11 mouse cellular contexts compared by ENCODE assay signal in the genomic region with DNA sequence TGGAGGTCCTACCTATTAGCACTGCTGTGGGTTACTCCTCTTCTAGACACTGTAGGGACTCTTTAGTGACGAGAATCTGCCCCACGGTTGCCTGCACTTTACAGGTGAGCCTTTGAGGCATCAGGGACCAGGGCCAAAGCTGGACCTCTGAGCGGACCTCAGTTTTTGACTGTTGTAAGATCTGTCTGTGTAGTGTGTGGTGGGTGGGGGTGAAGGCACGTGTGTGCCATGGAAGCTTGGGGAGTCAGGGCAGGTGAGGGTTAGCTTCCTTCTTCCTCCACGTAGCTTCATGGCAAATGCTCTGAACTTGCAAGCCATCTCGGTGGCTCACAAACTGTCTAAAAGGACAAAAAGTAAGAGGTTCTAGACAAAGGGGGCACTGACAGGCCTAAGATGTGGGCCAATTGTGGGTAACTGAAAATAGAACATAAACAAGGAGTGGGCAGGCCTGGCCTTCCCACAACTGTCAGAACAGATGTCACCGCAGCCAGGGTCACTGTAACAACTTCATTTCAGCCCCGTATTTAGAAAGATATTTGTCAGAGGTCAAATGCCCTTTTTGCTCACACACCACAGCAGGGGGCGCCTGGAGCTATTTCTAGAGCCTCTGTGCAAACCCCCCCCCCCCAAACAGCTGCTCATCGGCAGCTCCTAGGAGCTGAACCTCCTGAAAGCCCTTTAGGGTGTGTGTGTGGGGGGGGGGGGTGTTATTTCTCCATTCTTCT.
DNase-seq lines count a peak whose midpoint lies in the region; ATAC-seq lines count a peak whose summit lies in the region.
"Had no signal": no experiment of that assay in that cellular context is flagged by ENCODE, and none has a peak within 500 bp of the region (broad histone marks: within the 10 kb centered on the region; RNA-seq: fewer than 3 reads in every experiment).

No protein-coding gene starts in this region.

- H3K36me3 ChIP-seq in midbrain, embryonic 12.5 days = 0 out of 2 replicates have a peak, but pooled peaks cover 10% of the 10 kb centered on the region
- H3K36me3 ChIP-seq in midbrain, embryonic 15.5 days (replicated peaks) = no peaks in the 10 kb centered on the region
- 0 out of 2 replicates have a peak, but pooled peaks cover 5% of the 10 kb centered on the region for H3K36me3 ChIP-seq in embryonic facial prominence, embryonic 15.5 days
- H3K36me3 ChIP-seq: stomach, embryonic 15.5 days had no signal

- 0 out of 2 replicates have a peak, but pooled peaks have one; percentile 23 for ATAC-seq in midbrain, embryonic 12.5 days (ENCODE audit: low FRiP score, low read depth)
- ATAC-seq in midbrain, embryonic 15.5 days (replicated peaks) = no peak
- ATAC-seq in embryonic facial prominence, embryonic 15.5 days (ENCODE audit: insufficient number of reproducible peaks, low FRiP score, low TSS enrichment, low read depth) = no peak
- ATAC-seq: Patski had no signal

- no peaks in the 10 kb centered on the region for H3K9me3 ChIP-seq in midbrain, embryonic 12.5 days
- H3K9me3 ChIP-seq in midbrain, embryonic 15.5 days = no peaks in the 10 kb centered on the region
- no peaks in the 10 kb centered on the region for H3K9me3 ChIP-seq in embryonic facial prominence, embryonic 15.5 days (replicated peaks)
- H3K9me3 ChIP-seq: megakaryocyte, embryonic 14.5 days; stomach, embryonic 15.5 days had no signal

- H3K27ac ChIP-seq in midbrain, embryonic 12.5 days (replicated peaks) = no peak overlapping the region
- H3K27ac ChIP-seq in midbrain, embryonic 15.5 days = no peak overlapping the region
- H3K27ac ChIP-seq in embryonic facial prominence, embryonic 15.5 days (replicated peaks) = 0 out of 2 replicates have a peak overlapping the region, but pooled peaks have one; percentile 11
- H3K27ac ChIP-seq: stomach, embryonic 15.5 days had no signal

- H3K4me3 ChIP-seq in midbrain, embryonic 12.5 days = no peak overlapping the region
- no peak overlapping the region for H3K4me3 ChIP-seq in midbrain, embryonic 15.5 days
- no peak overlapping the region for H3K4me3 ChIP-seq in embryonic facial prominence, embryonic 15.5 days (replicated peaks)
- H3K4me3 ChIP-seq: megakaryocyte, embryonic 14.5 days; stomach, embryonic 15.5 days had no signal

- H3K4me2 ChIP-seq in midbrain, embryonic 12.5 days (replicated peaks) = no peak overlapping the region
- no peak overlapping the region for H3K4me2 ChIP-seq in midbrain, embryonic 15.5 days
- no peak overlapping the region for H3K4me2 ChIP-seq in embryonic facial prominence, embryonic 15.5 days (replicated peaks)
- H3K4me2 ChIP-seq: stomach, embryonic 15.5 days had no signal

- WGBS in midbrain, embryonic 12.5 days = 57% methylated on average over 10 of the region's 10 CpGs
- WGBS in midbrain, embryonic 15.5 days = 55% methylated on average over 10 of the region's 10 CpGs
- whole genome bisulfite sequencing in embryonic facial prominence, embryonic 15.5 days = 64% methylated on average over 10 of the region's 10 CpGs

- H3K27me3 ChIP-seq in midbrain, embryonic 12.5 days = no peaks in the 10 kb centered on the region
- H3K27me3 ChIP-seq in midbrain, embryonic 15.5 days (replicated peaks) = no peaks in the 10 kb centered on the region
- no peaks in the 10 kb centered on the region for H3K27me3 ChIP-seq in embryonic facial prominence, embryonic 15.5 days
- H3K27me3 ChIP-seq: megakaryocyte, embryonic 14.5 days; Patski; stomach, embryonic 15.5 days had no signal

- peaks cover 10% of the 10 kb centered on the region for H3K4me1 ChIP-seq in midbrain, embryonic 12.5 days
- peaks cover 10% of the 10 kb centered on the region for H3K4me1 ChIP-seq in midbrain, embryonic 15.5 days
- H3K4me1 ChIP-seq in embryonic facial prominence, embryonic 15.5 days = peaks cover 40% of the 10 kb centered on the region

- no peak overlapping the region for H3K9ac ChIP-seq in midbrain, embryonic 12.5 days (replicated peaks)
- no peak overlapping the region for H3K9ac ChIP-seq in midbrain, embryonic 15.5 days
- no peak overlapping the region for H3K9ac ChIP-seq in embryonic facial prominence, embryonic 15.5 days
- H3K9ac ChIP-seq: stomach, embryonic 15.5 days had no signal

- peak; percentile 87 for DNase-seq in heart, adult 11 months
- DNase-seq in heart, adult 8-10 months (ENCODE audit: low spot score) = no peak
- peak; percentile 53 for DNase-seq in retina, embryonic 14.5 days (ENCODE audit: low spot score)
- DNase-seq in right cerebral cortex, postnatal 25 days = no peak
- DNase-seq in natural killer cell, adult 2 months (ENCODE audit: low spot score in 2 of 2) = no peak

Comparison
In these comparisons a context has a peak if more than half of its experiments do, and no peak if none do; other contexts are left out.
1. DNase-seq: peak in heart, adult 11 months (single experiment) and retina, embryonic 14.5 days (single experiment); none in heart, adult 8-10 months (single experiment), right cerebral cortex, postnatal 25 days (single experiment) and natural killer cell, adult 2 months (0 of 2).